Mouse (Mus musculus) heart, embryonic 12.5 days (tissue): ENCODE results near the gene Ager. TPM values are rescaled to one million over a fixed set of nuclear protein-coding genes. Genes with fewer than 3 reads are reported as not detected.

Source experiments
- ATAC-seq: fragments of 200-750 bp; cut with Nextera tagmentation; 2 replicates; pipeline ENCODE4 v1.8.0; 2017; ENCODE audit warnings: moderate TSS enrichment, moderate library complexity; ENCODE audit not compliant: insufficient number of reproducible peaks, low FRiP score
- H3K27ac ChIP-seq: fragments of 300-500 bp; sonication (generic); 2 replicates; pipeline ENCODE4 v1.5.1; 2016; ENCODE audit warnings: mild to moderate bottlenecking, moderate library complexity; ENCODE audit not compliant: poor library complexity, severe bottlenecking
- H3K27me3 ChIP-seq: fragments of 300-500 bp; sonication (generic); replicated peaks from 2 replicates; pipeline ENCODE4 v1.6.1; 2016; ENCODE audit warnings: mild to moderate bottlenecking, moderate library complexity
- H3K36me3 ChIP-seq: fragments of 300-500 bp; sonication (generic); 2 replicates; pipeline ENCODE4 v1.6.1; 2016; ENCODE audit warnings: mild to moderate bottlenecking, moderate library complexity
- H3K4me1 ChIP-seq: fragments of 300-500 bp; sonication (generic); replicated peaks from 2 replicates; pipeline ENCODE4 v1.6.1; 2016; ENCODE audit warnings: mild to moderate bottlenecking
- H3K4me2 ChIP-seq: fragments of 300-500 bp; sonication (generic); 2 replicates; pipeline ENCODE4 v1.6.1; 2016; ENCODE audit warnings: mild to moderate bottlenecking, moderate library complexity
- H3K4me3 ChIP-seq: fragments of 300-500 bp; sonication (generic); 2 replicates; pipeline ENCODE4 v1.5.1; 2016; ENCODE audit warnings: mild to moderate bottlenecking
- H3K9ac ChIP-seq: fragments of 300-500 bp; sonication (generic); 2 replicates; pipeline ENCODE4 v1.6.1; 2016; ENCODE audit warnings: mild to moderate bottlenecking, moderate library complexity
- H3K9me3 ChIP-seq: fragments of 300-500 bp; sonication (generic); replicated peaks from 2 replicates; pipeline ENCODE4 v1.6.1; 2016; ENCODE audit warnings: mild to moderate bottlenecking, moderate library complexity
- WGBS: fragments of 180-500 bp; shearing (Covaris S2); methylation state at CpG from one replicate; pipeline ENCODE4 v1.1.7; 2016; 5-methylcytosine and 5-hydroxymethylcytosine counted together
- polyA plus RNA-seq: library from polyadenylated mRNA; unstranded; fragments of >200 nt; fragmentation: Nextera tagmentation; extraction: Ambion mirVana; gene quantifications from 2 replicates; pipeline ENCODE4 v1.2.1, GENCODE M21; 2016

The Ager gene
- polyA plus RNA-seq, 1 experiment from 2014 or later = 3.8 TPM

DNA sequence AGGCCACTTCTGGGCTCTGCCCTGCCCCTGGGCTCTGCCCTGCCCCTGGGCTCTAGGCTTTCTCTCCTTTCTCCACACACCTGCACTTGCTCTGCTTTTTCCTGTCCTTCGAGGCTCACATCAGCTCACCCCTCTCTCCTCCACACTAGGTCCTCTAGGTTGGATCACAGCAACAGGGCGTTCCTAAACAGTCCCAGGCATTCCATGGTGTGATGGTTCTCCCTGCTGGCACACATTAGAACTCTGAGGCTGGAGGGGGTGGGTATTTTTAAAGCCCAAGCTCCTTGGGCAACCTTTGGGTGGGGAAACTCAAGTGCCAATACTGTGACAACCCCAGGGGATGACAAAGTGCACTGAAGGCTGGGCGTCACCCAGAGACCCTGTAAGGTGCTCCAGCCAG, 39.8 kb downstream of the Ager start:
- WGBS = 50% methylated on average over 3 of the region's 3 CpGs
- Histone ChIP-seq H3K4me2 (no peak overlapping the region), H3K4me3 (no peak overlapping the region), H3K9me3 (no peaks in the 10 kb centered on the region), H3K27ac (no peak overlapping the region), H3K9ac (no peak overlapping the region), H3K27me3 (peaks cover 28% of the 10 kb centered on the region), H3K4me1 (peaks cover 12% of the 10 kb centered on the region), H3K36me3 (no peaks in the 10 kb centered on the region)
- ATAC-seq = no peak

DNA sequence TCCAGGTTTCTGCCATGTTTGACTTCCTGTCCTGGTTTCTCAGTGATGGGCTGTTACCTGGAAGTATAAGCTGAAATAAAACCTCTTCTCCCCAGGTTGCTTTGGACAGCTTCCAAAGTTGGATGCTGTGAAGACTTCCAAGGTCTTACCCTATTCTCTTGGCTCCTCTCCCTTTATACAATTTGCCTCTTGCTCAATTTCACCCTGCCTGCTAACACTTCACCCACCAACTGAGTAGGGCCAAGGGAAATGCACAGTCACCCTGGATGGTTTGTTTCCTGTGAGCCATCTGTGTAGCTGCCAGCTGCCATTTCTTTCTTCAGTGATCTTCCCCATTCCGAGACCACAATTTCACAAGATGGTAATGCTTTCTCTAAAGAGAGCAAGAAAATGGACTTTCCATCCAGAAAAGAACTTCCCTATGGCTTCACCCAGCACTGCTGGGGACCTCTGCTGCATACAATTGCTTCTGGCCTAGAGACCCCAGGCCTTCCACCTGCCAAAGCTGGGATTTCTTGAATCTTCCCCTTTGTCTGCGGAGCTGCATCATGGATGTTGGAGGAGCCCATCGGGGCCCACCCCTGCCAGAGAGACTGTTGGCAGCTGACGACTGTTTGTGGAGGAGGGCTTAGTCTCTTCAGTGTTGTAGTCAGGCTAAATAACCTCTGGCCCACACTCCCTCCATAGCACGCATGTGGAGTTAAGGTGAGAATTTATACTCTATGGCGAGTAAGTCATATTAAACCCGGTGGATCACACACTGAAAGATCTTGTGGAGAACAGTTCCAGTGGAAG, 42.0 kb downstream of the Ager start:
- Histone ChIP-seq H3K4me2 (no peak overlapping the region), H3K36me3 (no peaks in the 10 kb centered on the region), H3K9ac (no peak overlapping the region), H3K4me3 (no peak overlapping the region), H3K4me1 (peaks cover 12% of the 10 kb centered on the region), H3K27ac (no peak overlapping the region), H3K27me3 (peaks cover 9% of the 10 kb centered on the region; the same call in 1 of the 2 replicates), H3K9me3 (no peaks in the 10 kb centered on the region)
- WGBS = 74% methylated on average over 7 of the region's 7 CpGs
- no peak for ATAC-seq

DNA sequence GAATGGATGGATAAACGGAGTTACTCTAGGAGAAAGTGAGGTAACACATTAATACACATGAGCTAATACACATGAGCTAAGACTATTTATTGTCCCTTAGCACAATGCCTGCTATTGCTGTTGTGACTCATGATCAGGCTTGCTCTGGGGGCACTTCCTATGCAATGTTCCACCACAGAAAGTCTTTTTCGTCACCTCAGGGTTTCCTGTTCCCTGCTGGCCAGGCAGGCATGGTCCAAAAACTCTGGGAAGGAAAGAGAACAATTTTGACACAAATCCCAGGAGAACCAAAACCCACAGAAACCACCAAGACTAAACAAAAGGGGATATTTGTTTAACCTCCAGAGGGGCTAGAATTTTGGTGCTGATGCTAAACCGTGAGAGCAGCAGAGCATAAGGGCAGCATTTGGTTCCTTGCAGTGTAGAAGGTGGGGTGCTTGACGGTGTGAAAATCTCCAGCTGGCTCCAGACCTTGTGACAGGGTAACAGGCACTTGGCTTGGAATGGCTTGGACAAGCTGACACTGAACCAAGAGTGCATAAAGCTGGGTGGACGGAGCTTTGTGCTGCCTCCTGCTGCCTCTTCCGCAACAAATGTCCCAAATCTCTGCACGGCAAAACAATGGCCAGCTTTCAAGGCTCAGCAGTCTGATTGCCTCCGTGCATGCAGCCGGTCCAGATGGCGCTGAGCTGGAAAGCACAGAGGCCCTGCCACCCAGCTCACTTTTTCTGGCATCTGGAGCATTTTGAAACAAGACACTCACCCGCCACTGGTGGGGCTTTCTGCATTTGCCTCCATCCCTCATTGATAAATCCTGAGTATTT, 43.3 kb downstream of the Ager start:
- peaks cover 22% of the 10 kb centered on the region for H3K4me1 ChIP-seq
- H3K27ac ChIP-seq = peak overlapping the region; percentile 71
- H3K9ac ChIP-seq = 0 out of 2 replicates have a peak overlapping the region, but pooled peaks have one; percentile 30
- H3K4me2 ChIP-seq = peak overlapping the region; percentile 18; the same call in 1 of the 2 replicates
- no peak for ATAC-seq
- no peak overlapping the region for H3K4me3 ChIP-seq
- H3K36me3 ChIP-seq = peaks cover 4% of the 10 kb centered on the region; the same call in 1 of the 2 replicates
- H3K9me3 ChIP-seq = no peaks in the 10 kb centered on the region
- 17% methylated on average over 11 of the region's 11 CpGs for WGBS
- H3K27me3 ChIP-seq = peaks cover 9% of the 10 kb centered on the region; the same call in 1 of the 2 replicates

DNA sequence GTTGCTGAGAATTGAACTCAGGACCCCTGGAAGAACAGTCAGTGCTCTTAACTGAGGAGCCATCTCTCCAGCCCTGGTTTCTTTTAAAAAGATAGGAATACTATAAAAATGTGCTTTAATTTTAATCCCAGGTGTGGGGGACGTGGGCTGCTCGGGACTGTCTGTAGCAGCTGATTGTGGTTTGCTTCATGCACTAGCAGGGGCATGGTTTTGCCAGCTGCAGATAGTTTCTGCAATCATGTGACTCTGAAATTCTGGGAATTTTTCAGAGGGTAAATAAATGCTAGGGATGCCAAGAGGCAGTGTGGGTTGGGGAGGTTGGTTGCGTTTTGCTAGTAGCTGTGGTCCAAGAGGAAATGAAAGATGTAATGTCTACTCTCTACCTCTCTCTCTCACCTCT, 44.3 kb downstream of the Ager start:
- H3K4me1 ChIP-seq = peaks cover 29% of the 10 kb centered on the region
- H3K4me3 ChIP-seq = no peak overlapping the region
- WGBS = 76% methylated on average over 3 of the region's 3 CpGs
- H3K27ac ChIP-seq = no peak overlapping the region
- H3K36me3 ChIP-seq = peaks cover 5% of the 10 kb centered on the region; the same call in 1 of the 2 replicates
- H3K27me3 ChIP-seq = peaks cover 8% of the 10 kb centered on the region; the same call in 1 of the 2 replicates
- no peak for ATAC-seq
- no peaks in the 10 kb centered on the region for H3K9me3 ChIP-seq
- H3K4me2 ChIP-seq = no peak overlapping the region
- H3K9ac ChIP-seq = no peak overlapping the region

DNA sequence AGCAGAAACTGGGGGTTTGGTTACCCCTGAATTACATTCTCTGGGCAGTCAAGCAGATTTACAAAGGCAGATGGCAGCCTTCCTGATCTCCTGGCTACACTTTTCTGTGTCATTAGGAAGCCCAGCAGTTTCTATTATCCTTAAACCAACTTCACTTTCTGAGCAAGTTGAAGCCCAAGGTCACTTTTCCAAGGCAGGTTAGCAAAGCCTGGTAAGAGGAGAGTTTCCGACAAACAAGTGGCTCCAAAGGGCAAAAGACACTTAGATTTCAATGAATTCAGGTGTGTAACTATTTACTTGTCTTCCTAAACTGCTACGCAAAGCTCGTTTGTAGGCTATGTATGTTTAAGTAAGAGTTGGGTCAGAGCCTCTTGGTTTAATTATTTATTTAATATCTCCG, 45.7 kb downstream of the Ager start:
- H3K4me1 ChIP-seq = peaks cover 38% of the 10 kb centered on the region
- H3K27ac ChIP-seq = no peak overlapping the region
- no peak overlapping the region for H3K4me2 ChIP-seq
- no peaks in the 10 kb centered on the region for H3K9me3 ChIP-seq
- no peak overlapping the region for H3K4me3 ChIP-seq
- ATAC-seq = no peak
- H3K36me3 ChIP-seq = peaks cover 5% of the 10 kb centered on the region; the same call in 1 of the 2 replicates
- WGBS = 89% methylated on average over 4 of the region's 4 CpGs
- H3K9ac ChIP-seq = no peak overlapping the region
- no peaks in the 10 kb centered on the region for H3K27me3 ChIP-seq

GRCm38 (mm10) chr17:34643944-34644343, 46.3 kb downstream of the Ager start:
- ATAC-seq = no peak
- WGBS = 78% methylated on average over 10 of the region's 10 CpGs

DNA sequence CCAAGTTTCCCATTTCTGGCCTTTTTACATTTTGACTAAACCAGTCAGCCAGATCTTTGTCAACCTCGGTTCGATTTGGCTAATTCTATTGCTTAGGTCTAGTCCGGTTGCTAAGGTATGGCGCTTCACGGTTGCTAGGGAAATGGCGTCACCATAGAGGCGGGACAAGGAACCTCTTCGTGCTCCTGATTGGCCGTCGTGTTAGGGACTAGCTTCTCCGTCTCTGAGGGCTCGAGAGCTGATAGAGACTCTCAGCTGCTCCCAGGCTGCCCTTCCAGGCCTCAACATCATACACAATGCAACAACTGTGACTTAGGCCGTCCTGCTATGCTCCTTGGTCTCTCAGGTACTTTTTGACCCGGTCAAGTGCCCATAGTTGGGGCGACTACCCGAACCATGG, 46.9 kb downstream of the Ager start, which contains the start of gene Fkbpl:
Gene Fkbpl, plus strand, starts transcription at position 157 of the 400 bp plus-strand sequence.
- Histone ChIP-seq H3K4me3 (peak within 1 kb of the TSS; percentile 69), H3K9ac (peak within 1 kb of the TSS; percentile 78), H3K36me3 (peaks cover 13% of the 10 kb centered on the region; the same call in 1 of the 2 replicates), H3K4me2 (peak within 1 kb of the TSS; percentile 92), H3K4me1 (peaks cover 38% of the 10 kb centered on the region), H3K27ac (peak within 1 kb of the TSS; percentile 71), H3K27me3 (no peaks in the 10 kb centered on the region), H3K9me3 (no peaks in the 10 kb centered on the region)
- peak; percentile 78 for ATAC-seq
- WGBS = 1% methylated on average over 16 of the region's 16 CpGs

More at GRCm38 (mm10) chr17:34643944-34644343, 46.3 kb downstream of the Ager start:
- Histone ChIP-seq H3K9me3 (no peaks in the 10 kb centered on the region), H3K9ac (no peak overlapping the region), H3K4me1 (peaks cover 38% of the 10 kb centered on the region), H3K4me3 (no peak overlapping the region), H3K27me3 (no peaks in the 10 kb centered on the region), H3K27ac (no peak overlapping the region), H3K4me2 (0 out of 2 replicates have a peak overlapping the region, but pooled peaks have one; percentile 92), H3K36me3 (peaks cover 6% of the 10 kb centered on the region; the same call in 1 of the 2 replicates)

- Histone ChIP-seq H3K36me3 (peaks cover 20% of the 10 kb centered on the region), H3K4me3 (peak overlapping the region; percentile 69), H3K9ac (peak overlapping the region; percentile 78), H3K27ac (peak overlapping the region; percentile 71; the same call in 1 of the 2 replicates), H3K27me3 (no peaks in the 10 kb centered on the region), H3K4me2 (peak overlapping the region; percentile 92), H3K9me3 (no peaks in the 10 kb centered on the region), H3K4me1 (peaks cover 38% of the 10 kb centered on the region)
- no peak for ATAC-seq
- WGBS = 45% methylated on average over 10 of the region's 10 CpGs
These were observed 47.7 kb downstream of the Ager start for GRCm38 (mm10) chr17:34645256-34645829.

- H3K4me3 ChIP-seq = peak overlapping the region; percentile 96; the same call in 1 of the 2 replicates
- peak overlapping the region; percentile 92 for H3K4me2 ChIP-seq
- H3K27ac ChIP-seq = 0 out of 2 replicates have a peak overlapping the region, but pooled peaks have one; percentile 2
- no peaks in the 10 kb centered on the region for H3K27me3 ChIP-seq
- peaks cover 27% of the 10 kb centered on the region for H3K36me3 ChIP-seq
- no peaks in the 10 kb centered on the region for H3K9me3 ChIP-seq
- H3K9ac ChIP-seq = no peak overlapping the region
- ATAC-seq = no peak
- peaks cover 32% of the 10 kb centered on the region for H3K4me1 ChIP-seq
- 78% methylated on average over 30 of the region's 30 CpGs for WGBS
These were observed 48.3 kb downstream of the Ager start for GRCm38 (mm10) chr17:34645831-34646511.
